Mouse (Mus musculus): ENCODE data around the gene Tbk1. TPM values are rescaled to one million over a fixed set of nuclear protein-coding genes. Genes with fewer than 3 reads are reported as not detected.

Gene Tbk1
- total RNA-seq, 2 experiments from 2014 or later: 42.5 to 44.6 TPM

GRCm38 (mm10) chr10:121506731-121507583, 79.6 kb downstream of the Tbk1 start:
- intact Hi-C loops (cut with DNase I): loop anchor here (5.0 kb wide), 1 partner anchor 35 kb away; no protein-coding TSS in a partner anchor
- peak in 1 of 2 experiments; percentile 72 for DNase-seq (ENCODE audit: low spot score in 2 of 2)

DNA sequence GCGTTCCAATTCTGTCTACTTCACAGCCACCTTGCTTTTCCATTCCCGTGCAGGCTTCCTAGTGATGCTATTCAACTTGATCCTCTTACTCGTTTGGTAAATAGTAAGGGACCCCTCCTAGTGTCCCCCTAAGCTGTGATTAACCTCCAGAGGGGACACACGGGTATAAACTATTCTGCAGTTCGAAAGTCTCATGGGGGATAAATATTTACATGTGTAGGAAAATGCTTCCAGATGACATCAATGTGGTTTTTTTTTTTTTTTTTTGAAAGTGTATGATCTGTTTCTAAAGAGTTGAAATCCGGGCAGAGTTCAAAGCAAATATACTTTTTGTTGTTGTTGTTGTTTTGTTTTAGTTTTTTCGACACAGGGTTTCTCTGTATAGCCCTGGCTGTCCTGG, 80.7 kb downstream of the Tbk1 start:
- intact Hi-C loops (cut with DNase I): loop anchor here (5.0 kb wide), 1 partner anchor 34 kb away; no protein-coding TSS in a partner anchor
- no peak for DNase-seq (ENCODE audit: low spot score in 2 of 2)

GRCm38 (mm10) chr10:121504973-121505911, 81.3 kb downstream of the Tbk1 start:
- peak; percentile 69 to 82 for DNase-seq (ENCODE audit: low spot score in 2 of 2)
- intact Hi-C loops (cut with DNase I): loop anchor here (5.0 kb wide), 1 partner anchor 33 kb away; no protein-coding TSS in a partner anchor

GRCm38 (mm10) chr10:121501160-121501559, 85.4 kb downstream of the Tbk1 start:
- no peak for DNase-seq (ENCODE audit: low spot score in 2 of 2)
- intact Hi-C loops (cut with DNase I): no loop called here

DNA sequence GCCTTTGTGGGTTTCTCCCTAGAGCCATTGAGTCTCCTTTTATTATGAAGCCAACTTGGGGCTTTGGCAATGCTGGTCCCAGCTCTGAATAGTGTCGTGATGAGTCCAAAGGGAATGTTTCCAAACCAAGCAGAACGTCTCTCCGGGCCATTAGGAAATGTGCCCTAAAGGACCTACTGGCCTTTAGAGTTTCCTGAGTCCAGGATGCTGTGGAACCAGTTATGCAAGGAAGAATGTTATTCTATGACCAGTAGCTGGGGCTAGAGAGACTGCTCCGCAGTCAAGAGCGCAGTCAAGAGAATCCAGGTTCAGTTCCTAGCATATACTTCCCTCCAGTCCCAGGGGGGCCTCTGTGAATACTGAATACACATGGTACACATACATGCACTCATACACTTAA, 86.6 kb downstream of the Tbk1 start:
- DNase-seq (ENCODE audit: low spot score in 2 of 2): no peak
- intact Hi-C loops (cut with DNase I): no loop called here

DNA sequence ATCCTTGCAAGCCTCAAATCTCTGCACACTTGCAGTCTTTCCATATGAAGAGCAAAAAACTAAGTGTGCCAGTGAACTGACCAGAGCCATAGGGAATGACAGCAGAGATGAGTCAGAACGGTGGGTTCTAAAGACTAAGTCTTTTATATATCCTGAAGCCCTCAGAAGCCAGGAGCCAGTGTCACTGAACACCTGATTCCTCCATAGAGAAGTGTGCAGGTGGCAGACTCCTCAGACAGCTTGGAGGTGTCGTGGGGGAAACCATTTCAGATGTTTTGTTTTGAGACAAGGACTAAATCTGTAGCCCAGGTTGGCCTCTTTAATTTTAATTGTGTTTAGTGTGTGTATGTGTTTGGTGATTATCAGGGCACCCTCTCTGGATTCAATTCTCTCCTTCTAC, 87.5 kb downstream of the Tbk1 start:
- DNase-seq (ENCODE audit: low spot score in 2 of 2): no peak
- intact Hi-C loops (cut with DNase I): no loop called here

- intact Hi-C loops (cut with DNase I): no loop called here
- DNase-seq (ENCODE audit: low spot score in 2 of 2): no peak
These were observed 88.1 kb downstream of the Tbk1 start for GRCm38 (mm10) chr10:121498481-121498904.

- intact Hi-C loops (cut with DNase I): no loop called here
These were observed 88.6 kb downstream of the Tbk1 start for GRCm38 (mm10) chr10:121497968-121498367.

DNA sequence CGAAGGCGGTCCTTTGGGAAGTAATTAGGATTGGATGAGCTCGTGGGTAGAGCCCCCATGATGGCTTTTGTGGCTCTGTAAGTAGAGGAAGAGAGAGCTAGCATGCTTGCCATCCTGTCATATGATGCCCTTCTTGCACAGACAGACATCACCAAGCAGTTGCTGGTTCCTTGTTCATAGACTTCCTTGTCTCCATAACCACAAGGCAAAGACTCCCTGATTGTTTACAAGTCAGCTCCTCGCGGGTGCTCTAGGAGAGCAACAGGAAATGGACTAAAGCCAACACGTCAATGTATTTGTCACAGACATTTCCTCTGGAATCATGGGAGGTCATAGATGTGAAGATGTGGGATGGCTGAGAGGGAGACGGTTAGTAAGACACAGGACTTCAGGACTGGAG, 90.0 kb downstream of the Tbk1 start:
- no peak for DNase-seq (ENCODE audit: low spot score in 2 of 2)
- intact Hi-C loops (cut with DNase I): no loop called here

More at GRCm38 (mm10) chr10:121497968-121498367, 88.6 kb downstream of the Tbk1 start:
- DNase-seq (ENCODE audit: low spot score in 2 of 2): no peak

Small RNAs within 50 kb of the gene (microRNA-seq; reads per million reads assigned to microRNA genes)
- 0 reads per million in 2 experiments for gene Gm24330

Other genes starting within 250 kb of the Tbk1 start
- 10 to 100 TPM; 72.0 to 79.1 TPM for gene Tbc1d30, start 235.5 kb downstream of the Tbk1 start, total RNA-seq (2021)
- 10 to 100 TPM; 76.4 to 81.0 TPM for gene Gns, start 221.7 kb downstream of the Tbk1 start, total RNA-seq (2021)
- gene Rassf3, start 110.4 kb downstream of the Tbk1 start, total RNA-seq (2021): 10 to 100 TPM; 29.6 to 33.9 TPM
- 10 to 100 TPM; 62.1 to 67.3 TPM for gene Xpot, start 39.5 kb upstream of the Tbk1 start, total RNA-seq (2021)
- under 1 TPM; 0.15 to 0.42 TPM for gene D930020B18Rik, start 54.8 kb upstream of the Tbk1 start, total RNA-seq (2021)
- gene BC048403, start 153.2 kb upstream of the Tbk1 start, total RNA-seq (2021): 1 to 10 TPM; 7.1 to 9.8 TPM